Mouse (Mus musculus) embryonic facial prominence, embryonic 11.5 days (tissue): Measurements from ENCODE around the gene Pik3r5. TPM values are rescaled to one million over a fixed set of nuclear protein-coding genes. Genes with fewer than 3 reads are reported as not detected.
A peak's percentile ranks its signal among the peaks of the same experiment; 100 is the strongest.

Source experiments
- ATAC-seq: fragments of 200-750 bp; cut with Nextera tagmentation; replicated peaks from 2 replicates; pipeline ENCODE4 v1.8.0; 2017; ENCODE audit warnings: low read depth; ENCODE audit not compliant: insufficient number of reproducible peaks, low FRiP score, low TSS enrichment
- DNase-seq: peaks from one replicate; pipeline ENCODE4 v3.0.0-alpha.2; 2015; ENCODE audit warnings: low spot score
- H3K27ac ChIP-seq: fragments of 300-500 bp; sonication (generic); replicated peaks from 2 replicates; pipeline ENCODE4 v1.5.1; 2014; ENCODE audit warnings: mild to moderate bottlenecking, low read depth, low read length, control low read depth
- H3K27me3 ChIP-seq: fragments of 300-500 bp; sonication (generic); 2 replicates; pipeline ENCODE4 v1.6.1; 2014; ENCODE audit warnings: mild to moderate bottlenecking, low read length, moderate library complexity, mixed read lengths; ENCODE audit not compliant: control insufficient read depth, insufficient read depth
- H3K36me3 ChIP-seq: fragments of 300-500 bp; sonication (generic); replicated peaks from 2 replicates; pipeline ENCODE4 v1.6.1; 2014; ENCODE audit warnings: low read depth, mild to moderate bottlenecking, low read length, moderate library complexity, mixed read lengths; ENCODE audit not compliant: control insufficient read depth, insufficient read depth
- H3K4me1 ChIP-seq: fragments of 300-500 bp; sonication (generic); 2 replicates; pipeline ENCODE4 v1.6.1; 2014; ENCODE audit warnings: low read length, mixed read lengths; ENCODE audit not compliant: control insufficient read depth, insufficient read depth
- H3K4me2 ChIP-seq: fragments of 300-500 bp; sonication (generic); 2 replicates; pipeline ENCODE4 v1.6.1; 2014; ENCODE audit warnings: low read depth, mild to moderate bottlenecking, control low read depth, low read length, moderate library complexity
- H3K4me3 ChIP-seq: fragments of 300-500 bp; sonication (generic); 2 replicates; pipeline ENCODE4 v1.5.1; 2014; ENCODE audit warnings: low read depth, low read length, control low read depth
- H3K9ac ChIP-seq: fragments of 300-500 bp; sonication (generic); replicated peaks from 2 replicates; pipeline ENCODE4 v1.6.1; 2014; ENCODE audit warnings: mild to moderate bottlenecking, control low read depth, low read length
- H3K9me3 ChIP-seq: fragments of 300-500 bp; sonication (generic); replicated peaks from 2 replicates; pipeline ENCODE4 v1.6.1; 2016; ENCODE audit warnings: mild to moderate bottlenecking, low read length, inconsistent platforms, mixed read lengths; ENCODE audit not compliant: control insufficient read depth
- WGBS: fragments of 180-500 bp; shearing (Covaris S2); extraction: QIAGEN DNeasy Blood & Tissue Kit; methylation state at CpG from one replicate; pipeline ENCODE4 v1.1.7; 2014; 5-methylcytosine and 5-hydroxymethylcytosine counted together
- polyA plus RNA-seq: library from polyadenylated mRNA; unstranded; fragments of >200 nt; fragmentation: Nextera tagmentation; extraction: Ambion mirVana; gene quantifications from 2 replicates; pipeline ENCODE4 v1.2.1, GENCODE M21; 2014

The Pik3r5 gene
- polyA plus RNA-seq, 1 experiment from 2014 or later: 0.66 TPM

DNA sequence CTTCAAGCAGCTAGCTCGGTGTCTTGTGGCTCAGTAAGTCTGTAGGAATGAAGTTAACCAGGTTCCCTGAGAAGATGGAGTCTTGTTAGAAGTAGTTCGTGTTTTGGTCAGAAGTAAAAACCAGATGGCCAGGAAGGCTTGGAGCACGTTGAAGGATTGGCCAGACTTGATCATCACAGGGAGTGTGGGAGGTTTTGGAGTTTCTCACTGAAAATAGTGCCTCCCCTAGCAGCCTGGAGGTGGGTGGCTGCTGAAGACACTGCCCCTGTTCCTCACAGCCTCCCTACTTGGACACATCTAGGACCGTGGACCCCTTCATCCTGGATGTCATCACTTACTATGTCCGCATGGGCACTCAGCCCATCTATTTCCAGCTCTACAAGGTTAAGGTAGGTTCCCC, 107.7 kb downstream of the Pik3r5 start:
- ATAC-seq (no peak), DNase-seq (no peak)
- Histone ChIP-seq H3K27me3 (no peaks in the 10 kb centered on the region), H3K4me2 (no peak overlapping the region), H3K9me3 (no peaks in the 10 kb centered on the region), H3K9ac (no peak overlapping the region), H3K36me3 (no peaks in the 10 kb centered on the region), H3K27ac (no peak overlapping the region), H3K4me3 (no peak overlapping the region), H3K4me1 (no peaks in the 10 kb centered on the region)
- 62% methylated on average over 5 of the region's 5 CpGs for WGBS

DNA sequence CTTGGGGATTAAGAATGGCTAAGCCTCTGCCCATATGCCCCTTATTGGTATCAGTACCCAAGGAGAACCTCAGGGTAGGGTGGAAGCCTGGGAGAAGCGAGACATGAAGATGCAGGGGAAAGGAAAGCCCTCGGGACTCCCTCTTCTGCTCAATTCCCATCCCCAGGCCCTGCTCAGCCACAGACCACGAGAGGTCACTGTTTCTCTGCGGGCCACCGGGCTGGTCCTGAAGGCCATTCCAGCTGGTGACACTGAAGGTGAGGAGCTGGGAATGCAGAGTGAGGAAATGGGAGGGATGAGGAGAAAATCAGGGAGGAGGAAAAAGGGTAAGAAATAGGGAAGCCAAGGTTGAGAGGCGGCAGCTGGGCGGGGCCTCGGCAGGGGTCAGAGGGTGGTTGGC, 112.6 kb downstream of the Pik3r5 start:
- Histone ChIP-seq H3K36me3 (no peaks in the 10 kb centered on the region), H3K27ac (no peak overlapping the region), H3K9me3 (no peaks in the 10 kb centered on the region), H3K4me2 (no peak overlapping the region), H3K4me1 (no peaks in the 10 kb centered on the region), H3K4me3 (no peak overlapping the region), H3K9ac (no peak overlapping the region), H3K27me3 (no peaks in the 10 kb centered on the region)
- 10% methylated on average over 8 of the region's 8 CpGs for WGBS
- no peak for ATAC-seq
- peak; percentile 9 for DNase-seq

DNA sequence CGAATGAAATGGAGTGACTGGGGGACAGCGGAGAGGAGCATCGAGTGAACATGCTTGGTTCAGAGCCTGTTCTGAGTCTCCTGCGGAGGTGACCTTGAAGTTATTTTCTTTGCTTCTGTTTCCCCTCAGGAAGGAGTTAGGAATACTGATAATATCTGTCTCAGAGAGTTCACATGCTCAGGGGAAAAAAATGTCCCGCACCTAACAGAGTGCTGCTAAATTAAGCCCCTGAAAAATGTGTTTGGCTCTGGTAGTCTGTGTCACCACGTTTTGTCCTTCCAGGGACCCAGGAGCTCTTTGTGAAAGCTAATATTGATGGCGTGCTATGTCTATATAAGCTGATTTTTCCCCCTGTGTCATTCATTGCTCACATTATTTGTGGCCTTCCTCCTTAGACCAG, 113.3 kb downstream of the Pik3r5 start:
- no peak for ATAC-seq
- H3K4me1 ChIP-seq: no peaks in the 10 kb centered on the region
- 56% methylated on average over 7 of the region's 7 CpGs for WGBS

DNA sequence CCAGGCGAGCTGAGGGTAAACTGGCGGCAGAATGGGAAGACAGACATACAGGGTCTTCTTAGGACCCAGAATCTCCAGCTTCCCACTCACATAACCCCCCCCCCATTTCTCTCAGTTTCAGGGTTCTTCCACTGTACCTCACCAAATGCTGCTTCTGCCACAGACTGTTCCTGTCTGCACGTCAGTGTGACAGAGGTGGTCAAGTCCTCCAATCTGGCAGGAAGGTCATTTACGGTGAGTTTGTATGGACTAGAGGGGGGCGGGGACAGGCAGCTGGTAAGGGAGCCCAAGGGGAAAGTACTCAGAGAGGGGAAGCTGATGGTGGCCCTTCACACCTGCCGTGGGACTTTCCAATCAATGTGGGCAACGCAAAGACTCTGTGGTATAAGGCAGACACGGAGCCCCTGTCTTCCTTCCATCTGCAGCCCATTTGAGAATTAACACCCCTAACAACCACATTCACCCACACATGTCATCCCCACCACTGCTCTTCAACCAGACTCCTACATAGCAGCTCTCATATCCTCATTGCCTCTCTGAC, 113.8 kb downstream of the Pik3r5 start:
- Histone ChIP-seq H3K36me3 (no peaks in the 10 kb centered on the region), H3K4me2 (no peak overlapping the region), H3K4me3 (no peak overlapping the region), H3K27ac (no peak overlapping the region), H3K9ac (no peak overlapping the region), H3K4me1 (no peaks in the 10 kb centered on the region), H3K27me3 (no peaks in the 10 kb centered on the region), H3K9me3 (no peaks in the 10 kb centered on the region)
- DNase-seq: no peak
- WGBS: 80% methylated on average over 8 of the region's 8 CpGs
- no peak for ATAC-seq

More for the DNA sequence above, 113.3 kb downstream of the Pik3r5 start:
- Histone ChIP-seq H3K36me3 (no peaks in the 10 kb centered on the region), H3K27me3 (no peaks in the 10 kb centered on the region), H3K9me3 (no peaks in the 10 kb centered on the region), H3K4me3 (no peak overlapping the region), H3K27ac (no peak overlapping the region), H3K9ac (no peak overlapping the region), H3K4me2 (no peak overlapping the region)
- no peak for DNase-seq

Other genes starting within 250 kb of the Pik3r5 start
- 3.2 and 4.2 TPM in 2 replicates for gene Ntn1, start 31.3 kb upstream of the Pik3r5 start, polyA plus RNA-seq
- gene Pik3r6, start 70.9 kb downstream of the Pik3r5 start, polyA plus RNA-seq: 1.2 and 1.5 TPM in 2 replicates
- 0.20 and 0.27 TPM in 2 replicates for gene Mfsd6l, start 124.1 kb downstream of the Pik3r5 start, polyA plus RNA-seq
- gene Ccdc42, start 154.9 kb downstream of the Pik3r5 start, polyA plus RNA-seq: 0.20 and 0.67 TPM in 2 replicates